Mouse (Mus musculus) hindbrain, embryonic 13.5 days (tissue): ENCODE data around the gene Gm9918. TPM values are rescaled to one million over a fixed set of nuclear protein-coding genes. Genes with fewer than 3 reads are reported as not detected.

Source experiments
- ATAC-seq: fragments of 200-750 bp; cut with Nextera tagmentation; 2 replicates; pipeline ENCODE4 v1.8.0; 2017; ENCODE audit warnings: moderate TSS enrichment; ENCODE audit not compliant: low FRiP score
- H3K27ac ChIP-seq: fragments of 300-500 bp; sonication (generic); 2 replicates; pipeline ENCODE4 v1.5.1; 2015; ENCODE audit warnings: inconsistent platforms, mild to moderate bottlenecking, moderate library complexity
- H3K27me3 ChIP-seq: fragments of 300-500 bp; sonication (generic); 2 replicates; pipeline ENCODE4 v1.6.1; 2015; ENCODE audit warnings: mild to moderate bottlenecking, inconsistent platforms
- H3K36me3 ChIP-seq: fragments of 300-500 bp; sonication (generic); 2 replicates; pipeline ENCODE4 v1.6.1; 2015; ENCODE audit warnings: mild to moderate bottlenecking, inconsistent platforms
- H3K4me1 ChIP-seq: fragments of 300-500 bp; sonication (generic); replicated peaks from 2 replicates; pipeline ENCODE4 v1.6.1; 2015; ENCODE audit warnings: inconsistent platforms
- H3K4me2 ChIP-seq: fragments of 300-500 bp; sonication (generic); 2 replicates; pipeline ENCODE4 v1.6.1; 2015; ENCODE audit warnings: inconsistent platforms, mild to moderate bottlenecking, moderate library complexity
- H3K4me3 ChIP-seq: fragments of 300-500 bp; sonication (generic); 2 replicates; pipeline ENCODE4 v1.5.1; 2015; ENCODE audit warnings: mild to moderate bottlenecking, inconsistent platforms
- H3K9ac ChIP-seq: fragments of 300-500 bp; sonication (generic); 2 replicates; pipeline ENCODE4 v1.6.1; 2015; ENCODE audit warnings: mild to moderate bottlenecking, inconsistent platforms
- H3K9me3 ChIP-seq: fragments of 300-500 bp; sonication (generic); 2 replicates; pipeline ENCODE4 v1.6.1; 2016; ENCODE audit warnings: inconsistent platforms
- WGBS: fragments of 180-500 bp; shearing (Covaris S2); methylation state at CpG from one replicate; pipeline ENCODE4 v1.1.7; 2015; 5-methylcytosine and 5-hydroxymethylcytosine counted together
- polyA plus RNA-seq: library from polyadenylated mRNA; unstranded; fragments of >200 nt; fragmentation: Nextera tagmentation; extraction: Ambion mirVana; gene quantifications from 2 replicates; pipeline ENCODE4 v1.2.1, GENCODE M21; 2015

Gene Gm9918
- polyA plus RNA-seq, 1 experiment from 2014 or later: 0.22 TPM

GRCm38 (mm10) chr15:102258581-102259253, 11.6 kb upstream of the Gm9918 start:
- no peak overlapping the region for H3K4me2 ChIP-seq
- H3K9me3 ChIP-seq: no peaks in the 10 kb centered on the region
- 13% methylated on average over 11 of the region's 11 CpGs for WGBS
- no peak overlapping the region for H3K27ac ChIP-seq
- no peaks in the 10 kb centered on the region for H3K36me3 ChIP-seq
- no peak overlapping the region for H3K4me3 ChIP-seq
- ATAC-seq: no peak
- no peak overlapping the region for H3K9ac ChIP-seq
- H3K27me3 ChIP-seq: peaks cover 89% of the 10 kb centered on the region
- peaks cover 26% of the 10 kb centered on the region for H3K4me1 ChIP-seq

- Histone ChIP-seq H3K4me1 (peaks cover 13% of the 10 kb centered on the region), H3K9ac (no peak overlapping the region), H3K36me3 (no peaks in the 10 kb centered on the region), H3K27me3 (peaks cover 53% of the 10 kb centered on the region), H3K9me3 (no peaks in the 10 kb centered on the region), H3K4me2 (no peak overlapping the region), H3K27ac (no peak overlapping the region), H3K4me3 (no peak overlapping the region)
- 55% methylated on average over 7 of the region's 7 CpGs for WGBS
- ATAC-seq: no peak
These were observed 7.8 kb upstream of the Gm9918 start for GRCm38 (mm10) chr15:102262582-102262981.

GRCm38 (mm10) chr15:102263037-102263436, 7.3 kb upstream of the Gm9918 start:
- H3K36me3 ChIP-seq: no peaks in the 10 kb centered on the region
- 77% methylated on average over 2 of the region's 2 CpGs for WGBS

GRCm38 (mm10) chr15:102265548-102265947, 4.8 kb upstream of the Gm9918 start:
- Histone ChIP-seq H3K4me1 (no peaks in the 10 kb centered on the region), H3K27ac (no peak overlapping the region), H3K4me2 (no peak overlapping the region), H3K4me3 (no peak overlapping the region), H3K36me3 (no peaks in the 10 kb centered on the region), H3K9ac (no peak overlapping the region), H3K27me3 (peaks cover 38% of the 10 kb centered on the region), H3K9me3 (no peaks in the 10 kb centered on the region)
- 93% methylated on average over 5 of the region's 5 CpGs for WGBS
- ATAC-seq: no peak

More at GRCm38 (mm10) chr15:102263037-102263436, 7.3 kb upstream of the Gm9918 start:
- Histone ChIP-seq H3K4me1 (peaks cover 9% of the 10 kb centered on the region), H3K9ac (no peak overlapping the region), H3K9me3 (no peaks in the 10 kb centered on the region), H3K27me3 (peaks cover 49% of the 10 kb centered on the region), H3K27ac (no peak overlapping the region), H3K4me2 (no peak overlapping the region), H3K4me3 (no peak overlapping the region)
- ATAC-seq: no peak

- no peak overlapping the region for H3K4me2 ChIP-seq
- H3K4me3 ChIP-seq: no peak overlapping the region
- no peaks in the 10 kb centered on the region for H3K36me3 ChIP-seq
- H3K4me1 ChIP-seq: no peaks in the 10 kb centered on the region
- H3K9me3 ChIP-seq: no peaks in the 10 kb centered on the region
- peaks cover 27% of the 10 kb centered on the region for H3K27me3 ChIP-seq
- no peak overlapping the region for H3K9ac ChIP-seq
- no peak for ATAC-seq
- H3K27ac ChIP-seq: no peak overlapping the region
- 35% methylated on average over 3 of the region's 3 CpGs for WGBS
These were observed 1.1 kb downstream of the Gm9918 start for GRCm38 (mm10) chr15:102271441-102271840.

GRCm38 (mm10) chr15:102273982-102274716, 3.8 kb downstream of the Gm9918 start:
- H3K9me3 ChIP-seq: no peaks in the 10 kb centered on the region
- 74% methylated on average over 6 of the region's 6 CpGs for WGBS
- peaks cover 5% of the 10 kb centered on the region for H3K4me1 ChIP-seq

GRCm38 (mm10) chr15:102278726-102279091, 8.3 kb downstream of the Gm9918 start:
- Histone ChIP-seq H3K4me3 (peak overlapping the region; percentile 86), H3K27me3 (no peaks in the 10 kb centered on the region), H3K9me3 (no peaks in the 10 kb centered on the region), H3K9ac (peak overlapping the region; percentile 87), H3K27ac (peak overlapping the region; percentile 92), H3K4me1 (peaks cover 24% of the 10 kb centered on the region), H3K4me2 (peak overlapping the region; percentile 94), H3K36me3 (peaks cover 24% of the 10 kb centered on the region)
- 32% methylated on average over 7 of the region's 7 CpGs for WGBS
- ATAC-seq: no peak

More at GRCm38 (mm10) chr15:102273982-102274716, 3.8 kb downstream of the Gm9918 start:
- peaks cover 27% of the 10 kb centered on the region for H3K27me3 ChIP-seq
- H3K9ac ChIP-seq: no peak overlapping the region
- no peaks in the 10 kb centered on the region for H3K36me3 ChIP-seq
- no peak overlapping the region for H3K4me3 ChIP-seq
- no peak overlapping the region for H3K4me2 ChIP-seq
- no peak for ATAC-seq
- no peak overlapping the region for H3K27ac ChIP-seq

- H3K9ac ChIP-seq: peak within 1 kb of the TSS; percentile 87
- H3K4me2 ChIP-seq: peak within 1 kb of the TSS; percentile 94
- H3K36me3 ChIP-seq: peaks cover 24% of the 10 kb centered on the region
- peaks cover 24% of the 10 kb centered on the region for H3K4me1 ChIP-seq
- peak within 1 kb of the TSS; percentile 86 for H3K4me3 ChIP-seq
- H3K27ac ChIP-seq: peak within 1 kb of the TSS; percentile 92
- no peaks in the 10 kb centered on the region for H3K27me3 ChIP-seq
- no peaks in the 10 kb centered on the region for H3K9me3 ChIP-seq
- ATAC-seq: peak; percentile 97
- under 1% methylated on average over 64 of the region's 65 CpGs for WGBS
These were observed 8.9 kb downstream of the Gm9918 start, which contains the start of gene Mfsd5 for GRCm38 (mm10) chr15:102279092-102279782. Mfsd5 (plus strand) TSS chr15:102279454.

GRCm38 (mm10) chr15:102279783-102280520, 9.6 kb downstream of the Gm9918 start:
- H3K27me3 ChIP-seq: no peaks in the 10 kb centered on the region
- peak overlapping the region; percentile 94 for H3K4me2 ChIP-seq
- 32% methylated on average over 13 of the region's 13 CpGs for WGBS
- peak overlapping the region; percentile 92 for H3K27ac ChIP-seq
- H3K36me3 ChIP-seq: peaks cover 24% of the 10 kb centered on the region
- peak overlapping the region; percentile 86 for H3K4me3 ChIP-seq
- 0 out of 2 replicates have a peak, but pooled peaks have one; percentile 22 for ATAC-seq
- no peaks in the 10 kb centered on the region for H3K9me3 ChIP-seq
- H3K4me1 ChIP-seq: peaks cover 24% of the 10 kb centered on the region
- H3K9ac ChIP-seq: peak overlapping the region; percentile 87

GRCm38 (mm10) chr15:102280623-102281022, 10.3 kb downstream of the Gm9918 start:
- Histone ChIP-seq H3K27me3 (no peaks in the 10 kb centered on the region), H3K36me3 (peaks cover 24% of the 10 kb centered on the region), H3K4me3 (peak overlapping the region; percentile 86), H3K9ac (0 out of 2 replicates have a peak overlapping the region, but pooled peaks have one; percentile 87), H3K9me3 (no peaks in the 10 kb centered on the region), H3K4me2 (peak overlapping the region; percentile 94), H3K4me1 (peaks cover 24% of the 10 kb centered on the region), H3K27ac (no peak overlapping the region)
- no peak for ATAC-seq
- 95% methylated on average over 19 of the region's 19 CpGs for WGBS

- Histone ChIP-seq H3K4me2 (no peak overlapping the region), H3K36me3 (peaks cover 24% of the 10 kb centered on the region), H3K9ac (no peak overlapping the region), H3K4me3 (no peak overlapping the region), H3K4me1 (peaks cover 24% of the 10 kb centered on the region), H3K27me3 (no peaks in the 10 kb centered on the region), H3K27ac (no peak overlapping the region), H3K9me3 (no peaks in the 10 kb centered on the region)
- ATAC-seq: no peak
- 88% methylated on average over 8 of the region's 8 CpGs for WGBS
These were observed 12.3 kb downstream of the Gm9918 start for GRCm38 (mm10) chr15:102282463-102283292.
